Mouse (Mus musculus) CD4-positive, CD25-positive, alpha-beta regulatory T cell, adult 2 months (primary cell): Measurements from ENCODE around the gene Lman1l.

Experiments
- DNase-seq: peaks from one replicate; pipeline ENCODE4 v3.0.0-alpha.2; 2012; ENCODE audit warnings: low read depth, low spot score

Lman1l gene

GRCm38 (mm10) chr9:57620674-57621073 is at the start of gene Lman1l:
Lman1l (minus strand) TSS chr9:57620774.
- DNase-seq, result peak; percentile 42

DNA sequence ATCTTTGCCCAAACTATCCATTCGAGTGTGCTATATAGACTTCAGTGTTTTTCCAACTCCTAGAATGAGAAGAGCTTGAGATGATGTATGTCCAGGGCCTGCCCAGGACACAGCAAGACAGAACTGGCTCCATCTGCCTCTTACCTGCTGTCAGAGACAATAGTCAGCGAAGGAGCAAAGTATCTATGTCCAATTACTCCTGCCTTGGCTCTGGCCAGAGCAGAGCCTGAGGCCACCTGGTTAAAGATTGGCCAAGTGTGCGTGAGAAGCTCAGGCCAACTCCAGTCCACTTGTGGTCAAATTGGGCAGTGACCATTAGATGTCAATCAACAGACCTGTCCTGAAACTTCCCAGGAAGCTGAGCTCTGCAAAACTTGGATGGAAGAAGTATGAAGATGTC is 49.0 kb upstream of the Lman1l start:
- DNase-seq, result no peak

- no peak for DNase-seq
Measured at GRCm38 (mm10) chr9:57668277-57668676, 47.7 kb upstream of the Lman1l start.

GRCm38 (mm10) chr9:57667817-57668216 is 47.2 kb upstream of the Lman1l start:
- DNase-seq, result no peak

GRCm38 (mm10) chr9:57667136-57667535 is 46.6 kb upstream of the Lman1l start:
- peak; percentile 44 for DNase-seq

GRCm38 (mm10) chr9:57666536-57666935 is 46.0 kb upstream of the Lman1l start:
- DNase-seq, result no peak

DNA sequence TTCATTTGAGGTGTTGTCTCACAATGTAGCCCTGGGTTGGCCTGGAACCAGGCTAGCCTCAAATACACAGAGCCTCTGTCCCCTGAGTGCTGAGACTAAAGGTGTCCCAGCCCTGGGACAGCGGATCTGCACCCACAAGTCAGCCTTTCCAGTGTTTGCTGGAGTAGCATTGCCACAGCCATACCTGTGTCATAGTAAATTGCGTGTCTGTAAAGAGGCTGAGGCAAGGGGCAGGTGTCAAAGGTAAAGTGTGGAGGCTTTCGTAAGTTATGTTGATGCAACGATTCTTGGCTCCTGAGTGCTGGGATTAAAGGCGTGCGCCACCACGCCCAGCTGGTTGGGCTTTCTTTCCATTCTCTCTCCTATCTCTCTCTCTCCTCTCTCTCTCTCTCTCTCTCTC is 44.0 kb upstream of the Lman1l start:
- DNase-seq, result no peak

DNA sequence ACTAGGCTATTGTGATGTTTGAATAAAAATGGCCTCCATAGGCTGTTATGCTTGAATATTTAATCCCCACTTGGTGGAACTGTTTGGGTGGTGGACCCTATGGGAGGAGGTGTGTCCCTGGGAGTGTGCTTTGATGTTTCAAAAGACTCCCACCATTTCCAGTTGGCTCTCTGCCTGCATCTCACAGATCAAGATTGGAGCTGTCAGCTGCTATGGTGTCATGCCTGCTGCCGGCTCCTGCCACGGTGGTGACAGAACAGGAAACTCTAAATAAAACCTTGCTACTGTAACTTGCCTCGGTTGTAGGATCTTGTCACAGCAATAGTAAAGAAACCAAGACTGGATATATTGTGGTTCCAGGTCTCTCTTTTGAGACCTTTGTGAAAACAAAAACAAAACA is 41.0 kb upstream of the Lman1l start:
- no peak for DNase-seq

DNA sequence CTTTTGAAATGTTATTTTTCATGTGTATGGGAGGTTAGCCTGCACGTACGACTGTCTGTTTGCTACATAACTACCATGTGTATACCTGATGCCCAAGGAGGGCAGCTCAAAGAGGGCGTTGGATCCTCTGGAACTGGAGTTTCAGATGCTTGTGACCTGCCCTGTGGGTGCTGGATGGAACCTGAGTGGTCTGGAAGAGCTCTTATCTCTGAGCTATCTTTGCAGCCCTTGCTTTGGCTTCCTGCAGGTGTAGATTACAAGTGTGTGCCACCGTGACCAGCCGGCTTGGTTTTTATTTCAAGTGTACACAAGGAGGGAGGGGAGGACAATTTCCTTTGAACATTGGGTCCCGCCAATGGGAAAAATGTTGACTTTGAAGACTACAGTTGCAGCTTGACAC is 39.9 kb upstream of the Lman1l start:
- DNase-seq, result no peak

DNA sequence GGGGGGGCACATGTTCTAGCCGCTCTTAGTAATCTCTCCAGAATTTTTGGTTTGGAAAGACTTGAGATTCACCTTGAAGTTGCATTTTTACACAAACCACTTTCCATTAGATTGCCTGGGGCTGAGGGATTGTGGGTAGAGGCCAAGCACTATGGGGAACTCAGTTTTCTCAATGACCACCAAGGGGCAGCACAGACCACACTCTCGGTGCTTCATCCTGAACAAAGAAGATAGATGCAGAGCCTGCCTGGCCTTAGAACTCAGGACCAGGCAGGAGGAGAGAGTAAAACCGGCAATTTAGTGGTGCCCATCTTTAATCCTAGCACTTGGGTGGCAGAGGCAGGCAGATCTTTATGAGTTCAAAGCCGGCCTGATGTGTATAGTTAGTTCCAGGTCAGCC is 39.2 kb upstream of the Lman1l start:
- DNase-seq, result peak; percentile 88

DNA sequence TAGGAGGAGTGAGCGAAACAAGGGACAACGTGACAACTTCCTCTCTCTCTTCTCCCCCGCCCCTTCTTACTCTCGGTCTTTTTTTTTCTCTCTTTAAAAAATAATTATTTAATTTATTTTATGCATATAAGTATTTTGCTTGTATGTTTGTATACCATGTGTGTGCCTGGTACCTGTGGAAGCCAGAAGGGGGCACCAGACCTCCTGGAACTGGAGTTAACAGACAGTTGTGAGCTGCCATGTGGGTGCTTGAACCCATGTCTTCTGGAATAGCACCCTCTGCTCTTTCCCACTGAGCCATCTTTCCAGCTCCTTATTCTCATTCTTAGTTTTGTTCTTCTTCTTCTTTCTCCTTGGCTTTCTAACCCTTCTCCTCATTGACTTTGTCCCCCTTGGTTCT is 38.4 kb upstream of the Lman1l start:
- peak; percentile 26 for DNase-seq

DNA sequence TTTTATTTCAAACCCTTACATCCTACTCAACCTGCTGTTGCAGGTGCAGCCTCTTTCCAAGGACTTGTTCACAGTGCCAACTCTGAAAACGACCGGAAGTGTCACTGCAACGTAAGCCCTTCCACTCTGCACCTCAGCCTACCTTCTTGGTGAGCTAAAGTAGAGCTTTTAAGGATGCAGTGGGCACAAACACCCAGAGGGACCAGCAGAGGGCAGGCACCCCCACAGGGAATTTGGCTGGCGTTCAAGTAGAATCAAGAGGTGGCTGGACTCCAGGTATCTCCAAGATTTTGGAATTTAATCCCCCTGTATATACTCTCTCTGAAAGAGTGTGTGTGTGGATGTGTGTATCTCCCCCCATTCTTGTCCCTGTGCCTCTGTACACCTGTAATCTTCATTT is 37.3 kb upstream of the Lman1l start:
- peak; percentile 3 for DNase-seq

- no peak for DNase-seq
Measured at GRCm38 (mm10) chr9:57656631-57657350, 36.2 kb upstream of the Lman1l start.

DNA sequence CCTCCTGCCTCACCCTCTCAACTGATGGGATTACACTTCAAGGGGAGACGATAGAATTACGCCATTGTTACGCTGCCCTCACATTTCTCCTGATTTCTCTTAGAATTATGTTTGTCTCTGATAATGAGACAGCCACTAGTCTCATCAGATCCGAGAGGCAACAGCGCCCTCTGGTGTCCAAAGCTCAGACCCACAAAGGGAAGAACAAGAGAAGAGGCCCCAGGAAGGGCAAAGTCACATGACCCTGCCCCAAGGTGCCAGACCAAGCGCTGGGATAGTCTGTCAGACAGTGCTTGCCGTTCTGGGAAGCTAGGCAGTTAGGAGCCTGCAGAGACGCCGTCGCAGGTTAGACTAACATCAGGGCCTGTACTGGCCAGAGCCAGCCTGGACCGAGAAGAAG is 35.2 kb upstream of the Lman1l start:
- DNase-seq, result peak; percentile 96

- peak; percentile 3 for DNase-seq
Measured at GRCm38 (mm10) chr9:57654966-57655365, 34.4 kb upstream of the Lman1l start.

GRCm38 (mm10) chr9:57653283-57653682 is 32.7 kb upstream of the Lman1l start, which contains the start of gene Csk:
Csk (minus strand) TSS chr9:57653631.
- DNase-seq, result peak; percentile 26

DNA sequence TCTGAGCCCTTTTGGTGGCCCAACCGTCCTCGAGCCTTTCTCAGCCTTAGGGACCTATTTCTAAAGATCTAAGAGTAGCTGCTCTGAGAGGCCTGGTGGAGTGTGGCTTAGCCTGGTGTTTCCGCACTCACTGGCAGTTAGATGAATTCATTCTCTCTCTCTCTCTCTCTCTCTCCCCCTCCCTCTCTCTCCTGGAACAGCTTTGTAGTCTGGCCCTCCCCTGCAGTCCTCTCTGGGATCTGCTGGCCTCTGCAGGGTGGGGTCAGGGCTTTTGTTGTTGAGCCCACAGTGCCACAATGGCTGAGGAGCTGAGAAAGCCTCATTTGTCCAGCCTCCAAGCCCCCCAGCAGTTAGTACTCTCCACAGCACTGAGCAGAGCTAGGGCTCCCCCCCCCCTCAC is 32.3 kb upstream of the Lman1l start:
- DNase-seq, result peak; percentile 44

GRCm38 (mm10) chr9:57652351-57652750 is 31.8 kb upstream of the Lman1l start:
- DNase-seq, result peak; percentile 50

GRCm38 (mm10) chr9:57650786-57651311 is 30.3 kb upstream of the Lman1l start:
- peak; percentile 72 for DNase-seq

DNA sequence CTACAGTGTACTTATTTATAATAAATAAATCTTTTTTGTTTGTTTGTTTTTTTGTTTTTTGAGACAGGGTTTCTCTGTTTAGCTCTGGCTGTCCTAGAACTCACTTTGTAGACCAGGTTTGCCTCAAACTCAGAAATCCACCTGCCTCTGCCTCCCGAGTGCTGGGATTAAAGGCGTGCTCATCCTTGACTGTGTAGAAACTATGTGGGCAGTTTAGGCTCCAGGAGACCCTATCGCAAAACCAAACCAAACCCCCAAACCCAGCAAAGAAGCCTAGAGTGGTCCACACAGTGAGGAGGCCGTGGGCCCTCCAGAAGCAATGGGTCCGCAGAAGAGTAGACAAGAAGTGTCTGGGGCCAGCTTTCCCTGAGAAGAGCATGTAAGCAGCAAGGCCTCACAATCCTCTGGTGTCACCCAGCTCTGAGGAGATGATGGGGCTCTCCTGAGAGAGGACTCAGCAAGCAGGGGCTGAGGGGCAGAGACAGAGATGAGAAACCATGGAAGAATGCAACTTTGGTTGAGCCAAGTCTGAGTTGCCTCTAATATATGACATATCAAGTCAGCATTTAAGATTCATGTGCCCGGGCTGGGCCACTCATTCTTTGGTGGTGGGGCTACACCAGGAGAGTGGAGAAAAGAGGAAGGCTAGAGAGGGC is 29.7 kb upstream of the Lman1l start:
- DNase-seq, result no peak

DNA sequence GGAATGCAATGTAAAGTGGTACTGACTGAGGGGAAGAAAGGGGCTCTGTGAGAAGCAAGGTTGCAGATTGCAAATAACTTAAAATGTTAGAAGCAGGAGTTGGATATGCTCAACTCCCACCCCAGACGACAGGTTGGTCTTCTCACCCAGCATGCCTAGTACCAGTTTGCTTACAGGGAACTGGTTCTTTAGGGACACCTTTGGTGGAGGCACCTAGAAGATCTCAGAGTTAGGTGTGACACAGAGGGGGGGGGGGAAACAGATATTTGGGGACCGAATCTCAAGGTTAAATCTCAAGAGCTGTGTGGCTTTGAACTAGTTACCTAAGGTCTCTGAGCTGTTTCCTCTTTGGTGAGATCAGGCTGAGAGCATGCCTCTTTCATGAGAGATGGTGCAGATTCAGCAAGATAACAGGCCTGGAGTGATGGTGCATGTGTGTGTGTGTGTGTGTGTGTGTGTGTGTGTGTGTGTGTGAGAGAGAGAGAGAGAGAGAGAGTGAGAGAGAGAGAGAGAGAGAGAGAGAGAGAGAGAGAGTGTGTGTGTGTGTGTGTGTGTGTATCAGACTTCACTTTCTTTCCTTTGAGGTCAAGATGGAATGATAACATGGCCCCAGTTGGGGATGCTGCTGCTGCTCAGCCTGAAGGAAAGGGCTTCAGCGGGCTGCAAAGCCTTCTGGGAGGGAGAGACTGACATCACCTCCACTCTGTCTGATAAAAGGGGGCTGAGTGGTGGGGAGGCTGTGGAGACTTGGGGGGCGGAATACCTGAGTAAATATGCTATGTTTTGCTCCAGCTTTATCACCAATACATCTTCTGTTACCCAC is 26.9 kb upstream of the Lman1l start:
- DNase-seq, result peak; percentile 84

GRCm38 (mm10) chr9:57646551-57647103 is 26.1 kb upstream of the Lman1l start:
- DNase-seq, result peak; percentile 77
